Mouse (Mus musculus) layer of hippocampus, postnatal 14 days (tissue): ENCODE measurements at regions not wholly inside any gene's neighbourhood (a gene's known extent, or its start where the extent isn't known, plus 50 kb on each side); places are given as distances from the start of the nearest gene placed in this dataset.

Experiments used
- DNase-seq, 2 experiments: peaks; one replicate each; pipeline ENCODE4 v3.0.0; 2021 to 2022; ENCODE audit warnings: low spot score in 2 of 2, mixed read lengths in 1 of 2

DNA sequence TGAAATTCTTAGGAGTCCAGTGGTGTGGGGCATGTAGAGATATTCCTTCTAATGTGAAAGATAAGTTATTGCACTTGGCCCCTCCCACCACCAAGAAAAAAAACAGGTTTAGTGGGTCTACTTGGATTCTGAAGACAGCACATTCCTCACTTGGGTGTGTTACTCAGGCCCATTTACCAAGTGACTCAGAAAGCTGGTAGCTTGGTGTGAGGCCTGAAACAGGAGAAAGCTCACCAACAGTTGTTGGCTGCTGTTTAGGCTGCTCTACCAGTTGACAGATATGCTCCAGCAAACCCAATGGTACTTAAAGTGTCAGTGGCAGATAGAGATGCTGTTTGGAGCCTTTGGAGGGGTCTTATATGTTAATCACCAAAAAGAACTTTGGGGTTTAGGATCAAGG is 207.8 kb upstream of the Gm11042 start:
- DNase-seq, result no peak

DNA sequence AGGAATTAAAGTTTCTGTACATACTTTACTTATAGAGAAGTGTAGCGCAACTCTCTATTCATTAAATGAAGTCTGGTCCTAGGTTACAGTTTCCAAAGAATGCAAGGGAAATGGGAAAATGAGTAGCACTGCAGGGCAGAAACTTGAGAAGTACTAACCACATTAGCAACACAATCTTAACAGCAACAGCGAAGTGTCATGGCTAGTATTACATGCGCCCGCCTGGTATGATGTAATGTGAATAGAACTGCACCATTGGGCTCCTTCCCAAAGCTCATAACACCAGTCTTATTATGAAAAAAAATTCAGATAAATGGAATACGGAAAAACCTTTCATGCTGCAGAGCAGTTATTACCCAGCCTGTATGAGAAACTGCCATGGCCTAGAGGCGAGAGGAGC is 201.8 kb upstream of the Gm11042 start:
- DNase-seq, result no peak

DNA sequence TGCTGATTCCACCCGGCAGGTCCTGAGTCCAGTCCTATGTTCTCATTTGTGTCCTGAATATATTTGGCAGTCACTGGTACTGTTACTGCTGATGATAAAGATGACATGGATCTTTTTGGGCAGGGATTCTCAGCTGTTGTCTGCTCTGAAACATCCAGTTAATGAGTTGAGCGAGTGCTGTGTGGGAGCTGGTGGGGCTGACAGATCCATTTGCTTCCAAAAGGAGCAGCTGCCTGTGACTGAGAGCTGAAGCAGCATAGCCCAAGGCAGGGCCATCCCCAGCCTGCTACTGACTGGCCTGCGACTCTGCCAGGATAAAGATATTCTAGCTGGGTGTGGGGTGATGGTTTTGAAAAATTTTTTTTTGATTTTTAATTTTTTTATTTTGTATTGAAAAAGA is 200.3 kb upstream of the Gm11042 start:
- peak; percentile 50 to 71 for DNase-seq

DNA sequence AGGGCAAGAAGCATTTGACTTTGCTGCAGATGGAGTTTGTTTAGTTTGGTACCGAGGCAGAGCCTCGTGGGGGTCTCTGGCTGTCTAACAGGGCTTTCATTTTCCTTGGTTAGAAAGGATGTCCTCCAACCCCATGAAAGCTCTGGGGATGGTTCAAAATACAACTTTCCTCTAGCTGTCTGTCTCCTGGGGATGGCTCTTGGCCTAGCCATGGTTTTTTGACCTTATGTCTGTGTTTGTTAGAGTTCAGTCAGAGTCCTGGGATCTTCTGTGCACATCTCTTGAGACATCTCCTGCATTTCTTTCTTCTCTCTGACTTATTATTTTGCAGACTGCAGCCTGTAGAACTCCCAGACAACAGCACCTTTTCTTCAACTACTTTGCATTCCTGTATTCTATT is 186.6 kb upstream of the Gm11042 start:
- no peak for DNase-seq

DNA sequence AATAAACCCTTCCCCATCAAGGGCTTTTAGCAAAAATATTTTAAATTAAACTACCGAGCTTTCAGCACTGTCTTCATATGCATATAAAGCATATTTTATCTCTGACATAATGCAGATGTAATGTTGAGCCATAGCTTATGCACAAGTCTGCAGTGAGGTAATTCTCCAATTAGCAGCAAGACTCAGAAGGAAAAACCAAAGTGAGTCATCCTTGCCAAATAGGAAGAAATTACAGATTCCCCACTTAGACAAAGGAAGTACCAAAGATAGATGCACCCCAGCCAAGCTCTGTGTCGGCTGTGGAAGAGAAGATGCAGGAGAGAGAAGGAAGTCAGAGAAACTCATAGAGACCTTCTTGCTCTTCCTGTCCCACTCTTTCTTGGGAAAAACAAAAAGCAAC is 161.4 kb upstream of the Gm11042 start:
- DNase-seq, result no peak

DNA sequence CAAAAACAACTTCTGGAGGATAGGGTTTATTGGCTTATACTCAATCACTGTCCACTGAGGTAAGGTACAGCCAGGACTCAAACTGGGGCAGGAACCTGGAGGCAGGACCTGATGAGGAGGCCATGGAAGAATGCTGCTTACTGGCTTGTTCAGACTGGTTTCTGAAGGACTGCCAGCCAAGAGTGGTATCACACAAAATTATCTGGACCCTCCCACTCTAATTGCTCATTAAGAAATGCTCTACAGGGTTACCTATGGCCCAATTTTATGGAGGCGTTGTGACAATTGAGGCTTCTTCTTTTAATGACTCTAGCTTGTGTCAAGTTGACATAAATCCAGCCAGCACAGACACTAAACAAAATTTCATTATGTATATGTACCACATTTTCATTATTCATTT is 158.5 kb upstream of the Gm11042 start:
- no peak for DNase-seq

DNA sequence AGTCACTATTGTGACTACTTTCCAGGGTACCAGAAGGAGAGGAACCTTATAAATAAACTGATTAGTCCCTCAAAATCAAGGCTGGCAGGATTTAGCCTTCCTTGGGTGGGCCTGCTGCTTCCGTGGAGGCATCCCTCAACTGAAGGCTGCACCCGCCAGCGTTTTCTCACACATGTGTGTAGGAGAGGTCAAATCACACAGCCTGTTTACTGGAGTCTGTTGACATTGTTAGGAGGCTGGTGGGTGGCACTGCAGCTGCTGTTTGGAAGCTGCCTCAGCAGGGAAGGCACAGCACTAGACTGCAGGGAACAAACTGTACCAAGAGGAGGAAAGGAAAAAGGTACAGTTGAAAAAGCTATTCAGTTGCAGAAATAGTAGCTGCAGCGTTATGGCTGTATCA is 142.3 kb upstream of the Gm11042 start:
- peak; percentile 41 to 45 for DNase-seq

DNA sequence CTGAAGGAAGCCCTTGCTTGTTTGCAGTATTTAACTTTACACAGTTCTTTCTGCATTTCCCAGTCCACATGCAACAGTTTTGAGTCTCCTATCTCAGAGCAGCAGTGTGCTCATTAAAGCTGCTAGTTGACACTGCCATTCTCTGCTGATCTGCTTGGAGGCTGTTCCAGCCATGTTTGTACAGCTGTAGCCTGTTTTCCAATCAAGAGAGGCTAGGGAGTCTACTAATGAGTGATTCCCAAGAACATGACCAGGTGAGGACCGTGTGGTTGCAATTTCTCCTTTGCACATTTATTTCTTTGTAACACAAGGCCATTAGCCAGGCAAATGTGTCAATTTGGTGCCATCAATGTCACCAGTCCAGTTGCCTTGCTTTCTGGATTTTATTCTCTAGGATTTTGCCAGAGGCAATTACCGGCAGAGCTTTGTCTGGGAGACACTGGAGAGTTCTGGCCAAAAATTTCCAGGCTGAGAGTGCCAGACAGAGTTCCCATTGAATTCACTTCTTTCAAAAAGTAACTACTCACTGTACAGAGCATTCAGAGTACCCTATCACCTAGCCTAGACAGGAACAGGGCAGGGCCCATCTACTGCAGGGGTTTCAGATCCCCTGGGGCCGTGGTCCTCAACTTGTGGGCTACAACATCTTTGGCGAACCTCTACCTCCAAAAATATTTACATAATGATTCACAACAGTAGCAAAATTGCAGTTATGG is 136.3 kb upstream of the Gm11042 start:
- DNase-seq, result peak in 1 of 2 experiments; percentile 34

DNA sequence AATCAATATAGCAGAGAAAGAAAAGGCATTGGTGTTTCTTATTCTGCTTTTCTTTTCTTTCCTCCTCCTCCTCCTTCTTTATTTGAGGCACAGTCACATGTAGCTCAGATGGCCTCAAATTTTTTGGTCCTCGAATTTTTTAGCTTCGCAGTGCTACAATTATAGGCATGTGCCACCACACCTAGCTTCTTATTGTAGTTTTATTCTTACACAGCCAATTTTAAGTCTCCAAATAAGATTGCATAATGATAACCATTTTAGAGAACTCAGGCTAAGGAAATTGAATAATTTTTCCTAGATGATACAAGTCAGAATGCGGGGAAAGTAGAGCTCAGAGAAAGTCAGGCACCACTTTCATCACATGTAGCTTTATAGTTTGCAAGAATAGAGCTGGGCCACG is 132.1 kb upstream of the Gm11042 start:
- DNase-seq, result no peak

DNA sequence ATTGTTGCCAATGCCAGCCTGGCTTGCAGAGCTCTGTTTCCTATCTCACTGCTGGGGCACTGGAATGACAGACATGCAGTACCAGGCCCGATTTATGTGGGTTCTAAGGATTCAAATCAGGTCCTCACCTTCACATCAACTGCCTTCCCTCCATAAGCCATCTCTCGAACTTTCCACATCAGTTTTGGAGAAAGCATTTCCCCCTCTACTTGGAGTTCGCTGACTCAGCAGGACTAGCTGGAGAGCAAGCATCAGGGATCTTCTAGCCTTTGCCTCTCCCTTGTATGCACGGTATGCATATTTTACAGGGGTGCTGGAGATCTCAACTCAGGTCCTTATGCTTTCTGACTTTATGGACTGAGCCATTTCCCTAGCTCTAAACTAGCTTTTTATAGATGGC is 118.7 kb upstream of the Gm11042 start:
- no peak for DNase-seq

DNA sequence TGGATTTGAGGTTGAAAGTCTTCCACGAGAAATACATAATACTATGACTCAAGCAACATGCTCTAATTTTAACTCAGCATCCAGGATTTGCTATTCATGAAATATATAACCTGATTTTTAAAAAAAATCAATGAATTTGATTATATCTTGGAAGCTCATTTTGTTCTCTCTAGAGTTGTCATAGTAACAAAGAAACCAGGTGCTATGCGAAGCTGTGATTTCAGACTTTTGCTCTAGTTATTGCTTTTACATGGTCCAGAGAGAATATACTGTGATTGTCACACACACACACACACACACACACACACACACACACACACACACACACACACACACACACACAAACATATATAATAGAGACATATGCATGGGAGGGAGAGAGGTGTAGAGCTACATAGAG is 98.5 kb upstream of the Gm11042 start:
- no peak for DNase-seq

DNA sequence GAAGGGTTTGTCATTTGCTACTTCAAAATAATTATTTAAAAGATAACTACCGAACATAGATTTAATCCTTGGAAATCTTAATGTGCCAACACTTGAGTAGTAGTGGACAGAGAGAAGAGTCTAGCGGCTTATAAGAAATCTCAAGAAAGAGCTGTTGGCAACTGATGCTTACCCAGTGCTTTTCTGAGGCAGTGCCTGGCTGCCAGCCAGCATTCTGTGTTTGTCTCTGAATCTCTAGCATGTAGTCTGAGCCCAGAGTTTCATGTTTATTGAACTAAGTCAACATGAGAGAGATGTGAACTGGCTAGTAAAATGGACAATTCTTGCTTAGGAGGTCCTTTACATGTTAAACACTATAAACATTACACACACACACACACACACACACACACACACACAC is 94.3 kb upstream of the Gm11042 start:
- DNase-seq, result no peak

DNA sequence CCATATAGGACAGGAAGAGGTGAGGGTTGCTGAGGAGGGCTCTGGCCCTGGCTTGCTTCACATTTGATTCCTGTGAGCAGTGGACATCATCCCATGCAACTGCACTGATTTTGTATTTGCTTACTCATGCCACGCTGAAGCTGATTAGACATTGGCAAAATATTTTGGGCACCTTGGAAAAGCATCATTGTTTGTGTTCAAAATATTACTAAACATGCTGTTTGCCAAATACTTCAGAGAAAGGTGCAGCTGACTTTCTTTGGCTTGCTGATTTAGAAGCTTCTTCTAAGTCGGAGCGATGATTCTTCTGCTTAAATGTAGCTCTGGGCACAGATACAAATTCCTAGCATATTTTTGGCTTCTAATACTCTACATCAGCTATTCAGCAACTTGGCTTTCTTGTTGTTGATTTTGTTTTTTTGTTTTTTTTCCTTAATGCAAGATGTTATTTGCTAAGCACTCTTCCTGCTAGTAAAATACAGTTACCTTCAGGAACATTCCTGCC is 91.4 kb upstream of the Gm11042 start:
- no peak for DNase-seq

DNA sequence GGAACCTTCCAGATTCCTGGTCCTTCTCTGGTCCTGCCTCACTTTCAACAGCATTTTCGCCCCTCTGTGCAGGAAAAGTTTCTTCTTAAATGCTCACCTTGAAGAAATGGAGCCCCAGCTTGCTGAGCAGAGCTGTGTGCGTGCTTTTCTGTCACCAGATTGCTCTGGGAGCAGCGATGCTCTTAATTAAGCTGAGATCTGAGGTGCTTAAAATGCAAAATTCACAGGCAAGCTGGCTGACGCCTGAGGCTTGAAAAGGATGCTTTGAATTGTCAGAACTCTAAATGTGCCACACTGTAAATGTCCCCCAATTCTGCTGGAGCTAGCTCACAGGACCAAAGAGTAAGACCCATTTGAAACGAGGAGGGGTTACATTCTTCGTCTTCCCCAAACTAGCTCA is 73.6 kb upstream of the Gm11042 start:
- no peak for DNase-seq
